Mouse (Mus musculus): ENCODE results near the gene Abcf3. TPM values are rescaled to one million over a fixed set of nuclear protein-coding genes. Genes with fewer than 3 reads are reported as not detected.
A peak's percentile ranks its signal among the peaks of the same experiment; 100 is the strongest.

Gene Abcf3
- 77.8 and 84.6 TPM in 2 replicates for polyA plus RNA-seq (2015; fragmentation: Nextera tagmentation; extraction: Ambion mirVana)

DNA sequence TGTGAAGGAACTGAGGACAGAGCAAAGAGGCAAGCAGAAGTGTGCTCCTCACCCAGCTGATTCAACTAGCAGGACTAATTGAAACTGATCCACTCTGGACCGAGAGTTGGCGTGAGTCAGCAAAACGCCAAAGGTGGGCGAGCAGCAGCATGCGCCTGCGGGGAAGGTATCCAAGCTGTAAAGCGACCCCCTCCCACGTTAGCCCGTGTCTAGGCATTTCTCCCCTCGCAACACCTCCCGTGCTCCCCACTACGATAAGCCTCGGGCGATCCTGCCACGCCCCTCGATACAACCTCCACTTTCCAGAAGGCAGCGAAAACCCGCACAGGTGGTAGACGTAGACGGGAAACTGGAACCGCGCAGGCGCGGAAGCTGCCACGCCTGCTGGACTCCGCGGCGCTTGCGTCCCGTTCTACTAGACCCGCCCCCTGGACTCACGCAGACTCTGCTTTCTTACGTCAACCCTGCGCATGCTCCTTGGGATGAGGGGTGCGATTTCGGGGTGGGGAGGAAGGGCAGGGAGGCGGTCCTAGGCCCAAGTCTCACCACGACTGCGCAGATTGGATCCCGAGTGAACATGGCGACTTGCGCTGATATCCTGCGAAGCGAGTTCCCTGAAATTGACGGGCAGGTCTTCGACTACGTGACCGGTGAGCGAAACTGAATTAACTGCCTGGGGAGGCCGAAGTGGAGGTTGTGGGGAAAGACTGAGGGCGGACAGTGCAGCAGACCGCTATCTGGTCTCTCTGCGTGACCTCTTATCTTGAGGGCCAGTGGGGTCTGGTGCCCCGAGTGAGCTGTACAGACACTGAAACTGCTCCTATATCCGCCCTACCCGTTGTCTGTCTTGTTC, at the start of gene Abcf3:
Gene Abcf3 (plus strand): TSS at position 482 of the 853 bp plus-strand sequence.
- peaks cover 14% of the 10 kb centered on the region for H3K4me1 ChIP-seq (replicated peaks; ENCODE audit: control insufficient read depth, insufficient read depth, low read length)
- H3K27me3 ChIP-seq (replicated peaks; ENCODE audit: control insufficient read depth, insufficient read depth, low read length), result no peaks in the 10 kb centered on the region
- H3K27ac ChIP-seq (ENCODE audit: low read length), result peak within 1 kb of the TSS; percentile 60
- peaks cover 34% of the 10 kb centered on the region for H3K36me3 ChIP-seq (ENCODE audit: control insufficient read depth, insufficient read depth)
- no peaks in the 10 kb centered on the region for H3K9me3 ChIP-seq (ENCODE audit: control insufficient read depth, low read length)
- H3K4me3 ChIP-seq (replicated peaks; ENCODE audit: low read length), result peak within 1 kb of the TSS; percentile 77
- H3K4me2 ChIP-seq (ENCODE audit: low read length), result peak within 1 kb of the TSS; percentile 90
- peak; percentile 99 for ATAC-seq
- H3K9ac ChIP-seq (replicated peaks; ENCODE audit: low read depth, low read length), result peak within 1 kb of the TSS; percentile 82
- WGBS, result under 1% methylated on average over 56 of the region's 56 CpGs

DNA sequence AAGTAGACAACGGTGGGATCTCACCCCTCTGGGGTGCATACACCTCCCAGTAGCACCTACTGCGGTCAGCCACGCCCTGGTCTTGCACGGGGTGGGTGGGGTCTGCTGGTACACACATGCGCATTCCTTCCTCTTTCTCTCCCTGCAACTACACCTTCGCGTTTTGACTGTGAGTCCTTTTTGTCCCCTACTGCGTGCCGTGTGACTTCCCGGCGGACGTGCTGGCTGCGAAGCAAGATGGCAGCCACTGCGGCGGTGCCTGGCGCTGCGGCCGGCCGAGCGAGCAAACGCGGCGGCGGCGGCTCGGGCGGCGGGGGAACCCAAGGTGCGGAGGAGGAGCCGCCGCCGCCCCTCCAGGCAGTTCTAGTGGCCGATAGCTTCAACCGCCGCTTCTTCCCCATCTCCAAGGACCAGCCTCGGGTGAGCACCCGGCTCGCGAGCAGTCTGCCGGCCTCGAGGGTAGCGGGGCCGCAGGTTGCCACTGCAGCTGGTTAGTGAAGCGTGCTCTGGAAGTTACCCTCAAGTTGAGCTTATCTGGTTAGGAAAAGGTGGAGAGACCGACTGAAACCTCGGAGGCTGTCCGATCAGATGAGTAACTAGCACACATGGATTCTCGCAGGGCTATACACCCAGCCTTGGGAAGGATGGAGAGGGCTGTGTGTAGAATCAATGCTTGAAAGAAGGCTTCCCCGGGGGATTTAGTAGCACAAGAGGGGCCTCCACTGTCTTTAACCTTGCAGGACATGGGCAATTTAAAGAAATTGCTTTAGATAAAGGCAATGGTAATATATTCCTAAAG, 49.5 kb upstream of the Abcf3 start, which contains the start of gene Eif2b5:
Gene Eif2b5 (plus strand): TSS at position 141 of the 799 bp plus-strand sequence.
- peak; percentile 96 for ATAC-seq
- Histone ChIP-seq H3K9me3 (ENCODE audit: control insufficient read depth, low read length) (no peaks in the 10 kb centered on the region), H3K27me3 (replicated peaks; ENCODE audit: control insufficient read depth, insufficient read depth, low read length) (peaks cover 4% of the 10 kb centered on the region; the same call in 1 of the 2 replicates), H3K36me3 (ENCODE audit: control insufficient read depth, insufficient read depth) (peaks cover 28% of the 10 kb centered on the region), H3K27ac (ENCODE audit: low read length) (peak within 1 kb of the TSS; percentile 82), H3K4me2 (ENCODE audit: low read length) (peak within 1 kb of the TSS; percentile 86), H3K9ac (replicated peaks; ENCODE audit: low read depth, low read length) (peak within 1 kb of the TSS; percentile 89), H3K4me3 (replicated peaks; ENCODE audit: low read length) (peak within 1 kb of the TSS; percentile 96), H3K4me1 (replicated peaks; ENCODE audit: control insufficient read depth, insufficient read depth, low read length) (peaks cover 18% of the 10 kb centered on the region)
- WGBS, result under 1% methylated on average over 49 of the region's 49 CpGs

- Histone ChIP-seq H3K27me3 (replicated peaks; ENCODE audit: control insufficient read depth, insufficient read depth, low read length) (no peaks in the 10 kb centered on the region), H3K4me2 (ENCODE audit: low read length) (no peak overlapping the region), H3K4me3 (replicated peaks; ENCODE audit: low read length) (no peak overlapping the region), H3K36me3 (ENCODE audit: control insufficient read depth, insufficient read depth) (peaks cover 71% of the 10 kb centered on the region), H3K9ac (replicated peaks; ENCODE audit: low read depth, low read length) (no peak overlapping the region), H3K9me3 (ENCODE audit: control insufficient read depth, low read length) (no peaks in the 10 kb centered on the region), H3K4me1 (replicated peaks; ENCODE audit: control insufficient read depth, insufficient read depth, low read length) (no peaks in the 10 kb centered on the region), H3K27ac (ENCODE audit: low read length) (no peak overlapping the region)
- WGBS, result 82% methylated on average over 8 of the region's 8 CpGs
- no peak for ATAC-seq
These were observed 42.4 kb upstream of the Abcf3 start for GRCm38 (mm10) chr16:20506000-20506399.

DNA sequence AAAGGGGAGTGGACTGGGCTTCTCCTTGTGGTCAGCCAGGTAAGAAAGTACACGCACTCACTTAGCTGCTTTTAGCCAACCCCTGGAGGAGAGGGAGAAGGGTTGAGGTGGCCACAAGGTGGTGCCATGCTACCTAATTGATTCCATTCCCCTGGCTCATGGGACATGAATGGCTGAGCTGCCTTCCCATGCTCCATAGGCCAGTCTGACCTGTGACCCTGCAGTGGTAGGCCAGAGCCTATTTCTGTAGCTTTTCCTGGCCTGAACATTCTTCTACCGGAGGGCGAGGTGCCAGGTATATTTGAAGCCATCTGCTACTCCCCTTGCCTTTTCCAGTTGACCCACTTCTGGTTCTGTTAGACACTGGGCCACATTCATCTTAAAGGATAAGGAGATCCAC, 39.0 kb upstream of the Abcf3 start:
- WGBS, result 75% methylated on average over 3 of the region's 3 CpGs
- Histone ChIP-seq H3K27ac (ENCODE audit: low read length) (no peak overlapping the region), H3K4me2 (ENCODE audit: low read length) (no peak overlapping the region), H3K4me3 (replicated peaks; ENCODE audit: low read length) (no peak overlapping the region), H3K4me1 (replicated peaks; ENCODE audit: control insufficient read depth, insufficient read depth, low read length) (no peaks in the 10 kb centered on the region), H3K36me3 (ENCODE audit: control insufficient read depth, insufficient read depth) (peaks cover 41% of the 10 kb centered on the region), H3K9me3 (ENCODE audit: control insufficient read depth, low read length) (no peaks in the 10 kb centered on the region), H3K9ac (replicated peaks; ENCODE audit: low read depth, low read length) (no peak overlapping the region), H3K27me3 (replicated peaks; ENCODE audit: control insufficient read depth, insufficient read depth, low read length) (no peaks in the 10 kb centered on the region)
- 0 out of 2 replicates have a peak, but pooled peaks have one; percentile 45 for ATAC-seq

DNA sequence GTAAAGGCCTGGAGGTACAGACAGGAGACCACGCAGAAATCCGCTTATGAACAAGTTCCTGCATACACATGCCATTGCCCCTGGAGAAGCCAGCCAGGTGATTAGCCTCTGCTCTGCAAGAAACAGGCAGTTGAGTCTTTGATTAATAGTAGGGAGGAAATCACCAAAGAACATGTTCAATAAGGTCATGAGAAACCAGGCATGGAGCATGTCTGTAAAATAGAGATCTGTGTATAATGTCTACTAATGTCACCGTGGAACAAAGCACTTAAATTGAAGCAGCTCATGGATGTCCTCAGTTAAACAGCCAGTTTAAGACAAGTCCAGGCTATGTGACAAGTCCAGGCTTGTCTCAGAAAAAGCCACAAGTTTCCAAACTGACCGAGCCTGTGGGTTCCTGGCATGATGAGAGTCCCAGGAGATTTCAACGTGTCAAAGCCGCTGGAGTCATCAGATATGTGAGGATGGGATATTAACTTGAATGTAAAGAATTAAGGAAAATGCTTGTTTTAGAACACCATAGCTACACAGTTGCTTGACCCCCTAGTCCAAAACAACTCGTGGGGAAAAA, 37.0 kb upstream of the Abcf3 start:
- no peak for ATAC-seq
- no peak overlapping the region for H3K27ac ChIP-seq (ENCODE audit: low read length)
- no peak overlapping the region for H3K4me3 ChIP-seq (replicated peaks; ENCODE audit: low read length)
- H3K27me3 ChIP-seq (replicated peaks; ENCODE audit: control insufficient read depth, insufficient read depth, low read length), result no peaks in the 10 kb centered on the region
- H3K36me3 ChIP-seq (ENCODE audit: control insufficient read depth, insufficient read depth), result peaks cover 29% of the 10 kb centered on the region
- H3K9ac ChIP-seq (replicated peaks; ENCODE audit: low read depth, low read length), result no peak overlapping the region
- peaks cover 4% of the 10 kb centered on the region; the same call in 1 of the 2 replicates for H3K4me1 ChIP-seq (replicated peaks; ENCODE audit: control insufficient read depth, insufficient read depth, low read length)
- no peak overlapping the region for H3K4me2 ChIP-seq (ENCODE audit: low read length)
- H3K9me3 ChIP-seq (ENCODE audit: control insufficient read depth, low read length), result no peaks in the 10 kb centered on the region
- 93% methylated on average over 7 of the region's 7 CpGs for WGBS

DNA sequence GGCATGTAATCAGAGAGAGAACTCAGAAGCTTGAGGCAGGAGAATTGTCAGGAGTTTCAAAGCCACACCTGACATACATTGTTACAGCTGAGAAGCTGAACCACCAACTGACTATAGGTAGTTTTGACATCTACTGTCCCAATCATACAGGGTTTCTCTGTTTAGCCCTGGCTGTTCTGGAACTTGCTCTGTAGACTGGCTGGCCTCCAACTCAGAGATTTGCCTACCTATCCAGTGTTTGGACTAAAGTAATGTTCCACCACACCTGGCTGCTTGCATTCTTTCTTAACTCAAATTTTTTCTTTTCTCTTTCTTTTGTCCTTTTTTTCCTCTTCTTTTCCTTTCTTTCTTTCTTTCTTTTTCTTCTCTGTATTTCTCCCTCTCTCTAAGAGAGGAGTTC, 32.3 kb upstream of the Abcf3 start:
- Histone ChIP-seq H3K9me3 (ENCODE audit: control insufficient read depth, low read length) (no peaks in the 10 kb centered on the region), H3K36me3 (ENCODE audit: control insufficient read depth, insufficient read depth) (peaks cover 1% of the 10 kb centered on the region; the same call in 1 of the 2 replicates), H3K9ac (replicated peaks; ENCODE audit: low read depth, low read length) (peak overlapping the region; percentile 99; the same call in 1 of the 2 replicates), H3K27me3 (replicated peaks; ENCODE audit: control insufficient read depth, insufficient read depth, low read length) (no peaks in the 10 kb centered on the region), H3K27ac (ENCODE audit: low read length) (no peak overlapping the region), H3K4me2 (ENCODE audit: low read length) (peak overlapping the region; percentile 89), H3K4me1 (replicated peaks; ENCODE audit: control insufficient read depth, insufficient read depth, low read length) (peaks cover 30% of the 10 kb centered on the region), H3K4me3 (replicated peaks; ENCODE audit: low read length) (peak overlapping the region; percentile 98)
- ATAC-seq, result no peak

DNA sequence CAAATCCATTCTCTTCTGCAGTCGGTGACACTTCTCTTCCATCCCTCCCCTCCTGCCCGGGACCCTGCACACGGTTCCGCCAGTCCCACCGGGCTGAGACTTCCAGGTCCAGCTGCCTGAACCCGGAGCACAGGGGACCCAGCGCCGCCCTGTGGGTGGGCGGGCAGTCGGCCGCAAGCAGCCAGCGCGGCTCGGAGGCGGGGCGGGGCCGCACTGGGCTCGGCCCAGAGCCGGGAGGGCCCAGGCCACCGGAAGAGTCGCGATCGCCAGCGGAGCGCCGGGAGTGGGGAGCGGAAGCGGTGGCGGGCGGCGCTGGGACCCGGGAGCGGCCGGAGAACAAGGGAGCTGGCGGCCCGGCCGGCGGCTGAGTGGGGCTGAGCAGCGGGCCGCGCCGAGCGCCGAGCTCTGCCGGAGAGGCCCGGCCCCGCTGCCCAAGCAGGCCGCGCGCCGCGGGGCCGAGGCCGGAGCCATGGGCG, 31.6 kb upstream of the Abcf3 start, which contains the start of gene Dvl3:
Gene Dvl3 (plus strand): TSS at position 257 of the 476 bp plus-strand sequence.
- peak within 1 kb of the TSS; percentile 90 for H3K27ac ChIP-seq (ENCODE audit: low read length)
- no peaks in the 10 kb centered on the region for H3K36me3 ChIP-seq (ENCODE audit: control insufficient read depth, insufficient read depth)
- H3K27me3 ChIP-seq (replicated peaks; ENCODE audit: control insufficient read depth, insufficient read depth, low read length), result no peaks in the 10 kb centered on the region
- peaks cover 30% of the 10 kb centered on the region for H3K4me1 ChIP-seq (replicated peaks; ENCODE audit: control insufficient read depth, insufficient read depth, low read length)
- under 1% methylated on average over 53 of the region's 55 CpGs for WGBS
- H3K4me2 ChIP-seq (ENCODE audit: low read length), result peak within 1 kb of the TSS; percentile 89
- H3K9ac ChIP-seq (replicated peaks; ENCODE audit: low read depth, low read length), result peak within 1 kb of the TSS; percentile 99
- no peaks in the 10 kb centered on the region for H3K9me3 ChIP-seq (ENCODE audit: control insufficient read depth, low read length)
- H3K4me3 ChIP-seq (replicated peaks; ENCODE audit: low read length), result peak within 1 kb of the TSS; percentile 98
- ATAC-seq, result peak; percentile 95

GRCm38 (mm10) chr16:20517216-20517615, 31.2 kb upstream of the Abcf3 start:
- Histone ChIP-seq H3K27ac (ENCODE audit: low read length) (peak overlapping the region; percentile 90), H3K9ac (replicated peaks; ENCODE audit: low read depth, low read length) (peak overlapping the region; percentile 99), H3K27me3 (replicated peaks; ENCODE audit: control insufficient read depth, insufficient read depth, low read length) (no peaks in the 10 kb centered on the region), H3K36me3 (ENCODE audit: control insufficient read depth, insufficient read depth) (no peaks in the 10 kb centered on the region), H3K4me3 (replicated peaks; ENCODE audit: low read length) (peak overlapping the region; percentile 98), H3K9me3 (ENCODE audit: control insufficient read depth, low read length) (no peaks in the 10 kb centered on the region), H3K4me1 (replicated peaks; ENCODE audit: control insufficient read depth, insufficient read depth, low read length) (peaks cover 30% of the 10 kb centered on the region), H3K4me2 (ENCODE audit: low read length) (peak overlapping the region; percentile 89)
- peak; percentile 38 for ATAC-seq
- WGBS, result under 1% methylated on average over 26 of the region's 26 CpGs

All from forebrain, embryonic 16.5 days (tissue).